Mouse (Mus musculus) heart, adult 2 months (tissue): Measurements from ENCODE around the gene Irx2. TPM values are rescaled to one million over a fixed set of nuclear protein-coding genes. Genes with fewer than 3 reads are reported as not detected.

Experiments
- DNase-seq, 2 experiments: peaks; one replicate each; pipeline ENCODE4 v3.0.0; 2021
- H3K27ac ChIP-seq: fragments of 200-600 bp; 2 replicates; pipeline ENCODE4 v1.8.1; 2022
- H3K27me3 ChIP-seq: fragments of 200-500 bp; 2 replicates; pipeline ENCODE4 v1.6.1; 2012; ENCODE audit warnings: mild to moderate bottlenecking, low read length, inconsistent platforms, mixed read lengths; ENCODE audit not compliant: control insufficient read depth, insufficient read depth
- H3K36me3 ChIP-seq: fragments of 200-500 bp; 2 replicates; pipeline ENCODE4 v1.6.1; 2012; ENCODE audit warnings: low read length, inconsistent platforms; ENCODE audit not compliant: control insufficient read depth, insufficient read depth
- H3K4me1 ChIP-seq: fragments of 200-500 bp; 2 replicates; pipeline ENCODE4 v1.6.1; 2011; ENCODE audit warnings: low read length; ENCODE audit not compliant: control insufficient read depth, insufficient read depth
- H3K4me3 ChIP-seq: fragments of 200-600 bp; 2 replicates; pipeline ENCODE4 v1.8.1; 2022
- H3K79me2 ChIP-seq: fragments of 200-500 bp; replicated peaks from 2 replicates; pipeline ENCODE4 v1.6.1; 2012; ENCODE audit warnings: mild to moderate bottlenecking, inconsistent platforms, low read length, moderate library complexity, mixed read lengths; ENCODE audit not compliant: control insufficient read depth, insufficient read depth
- H3K9ac ChIP-seq: fragments of 200-500 bp; 2 replicates; pipeline ENCODE4 v1.6.1; 2012; ENCODE audit warnings: low read depth, mild to moderate bottlenecking, control low read depth, inconsistent platforms, low read length, mixed read lengths
- CTCF ChIP-seq: fragments of 200-600 bp; IDR thresholded peaks from 2 replicates; pipeline ENCODE4 v1.8.1; 2022; ENCODE audit warnings: antibody characterized with exemption, mild to moderate bottlenecking, moderate library complexity
- EP300 ChIP-seq: fragments of 200-500 bp; IDR thresholded peaks from 2 replicates; pipeline ENCODE4 v1.6.1; 2011; ENCODE audit warnings: low read depth, low read length, control low read depth; ENCODE audit not compliant: insufficient read depth
- POLR2A ChIP-seq: fragments of 200-500 bp; IDR thresholded peaks from 2 replicates; pipeline ENCODE4 v1.6.1; 2011; ENCODE audit warnings: mild to moderate bottlenecking, low read depth, low read length, control low read depth; ENCODE audit not compliant: insufficient read depth
- WGBS: fragments of 180-500 bp; shearing (Covaris S2); methylation state at CpG from one replicate; pipeline ENCODE4 v1.1.7; 2018; 5-methylcytosine and 5-hydroxymethylcytosine counted together
- intact Hi-C: fragments of 180-260 bp; cut with DNase I; formaldehyde crosslinking; loops from one replicate; pipeline ENCODE4 v1.15.1; 2025
- polyA plus RNA-seq: library from polyadenylated mRNA; depleted of rRNA; stranded (reverse); fragments of >200 nt; gene quantifications from 2 replicates; pipeline ENCODE4 v1.2.3, GENCODE M21; 2012
- total RNA-seq, 2 experiments: library from RNA; stranded (reverse); gene quantifications; 2 replicates each; pipeline ENCODE4 v1.2.3; 2021

Gene Irx2
- total and polyA plus RNA-seq, 3 experiments, result 3.8 to 4.8 (median 4.5) TPM

GRCm38 (mm10) chr13:72608706-72609105 lies 19.9 kb upstream of the Irx2 start:
- TF ChIP-seq CTCF (0 out of 2 replicates have a peak, but pooled peaks have one; percentile 6), EP300 (no peak), POLR2A (no peak)
- no peak overlapping the region for H3K27ac ChIP-seq
- no peak overlapping the region for H3K9ac ChIP-seq
- H3K4me3 ChIP-seq, result no peak overlapping the region
- WGBS, result 64% methylated on average over 16 of the region's 16 CpGs
- no peaks in the 10 kb centered on the region for H3K4me1 ChIP-seq
- no peaks in the 10 kb centered on the region for H3K27me3 ChIP-seq
- intact Hi-C loops, result no loop called here
- DNase-seq, result no peak
- H3K36me3 ChIP-seq, result no peaks in the 10 kb centered on the region
- H3K79me2 ChIP-seq, result no peaks in the 10 kb centered on the region

GRCm38 (mm10) chr13:72610277-72610676 lies 18.3 kb upstream of the Irx2 start:
- Histone ChIP-seq H3K27me3 (no peaks in the 10 kb centered on the region), H3K27ac (no peak overlapping the region), H3K4me3 (no peak overlapping the region), H3K36me3 (no peaks in the 10 kb centered on the region), H3K4me1 (no peaks in the 10 kb centered on the region), H3K9ac (no peak overlapping the region), H3K79me2 (no peaks in the 10 kb centered on the region)
- WGBS, result 92% methylated on average over 2 of the region's 2 CpGs
- intact Hi-C loops, result no loop called here
- TF ChIP-seq EP300 (no peak), POLR2A (no peak), CTCF (no peak)
- no peak for DNase-seq

DNA sequence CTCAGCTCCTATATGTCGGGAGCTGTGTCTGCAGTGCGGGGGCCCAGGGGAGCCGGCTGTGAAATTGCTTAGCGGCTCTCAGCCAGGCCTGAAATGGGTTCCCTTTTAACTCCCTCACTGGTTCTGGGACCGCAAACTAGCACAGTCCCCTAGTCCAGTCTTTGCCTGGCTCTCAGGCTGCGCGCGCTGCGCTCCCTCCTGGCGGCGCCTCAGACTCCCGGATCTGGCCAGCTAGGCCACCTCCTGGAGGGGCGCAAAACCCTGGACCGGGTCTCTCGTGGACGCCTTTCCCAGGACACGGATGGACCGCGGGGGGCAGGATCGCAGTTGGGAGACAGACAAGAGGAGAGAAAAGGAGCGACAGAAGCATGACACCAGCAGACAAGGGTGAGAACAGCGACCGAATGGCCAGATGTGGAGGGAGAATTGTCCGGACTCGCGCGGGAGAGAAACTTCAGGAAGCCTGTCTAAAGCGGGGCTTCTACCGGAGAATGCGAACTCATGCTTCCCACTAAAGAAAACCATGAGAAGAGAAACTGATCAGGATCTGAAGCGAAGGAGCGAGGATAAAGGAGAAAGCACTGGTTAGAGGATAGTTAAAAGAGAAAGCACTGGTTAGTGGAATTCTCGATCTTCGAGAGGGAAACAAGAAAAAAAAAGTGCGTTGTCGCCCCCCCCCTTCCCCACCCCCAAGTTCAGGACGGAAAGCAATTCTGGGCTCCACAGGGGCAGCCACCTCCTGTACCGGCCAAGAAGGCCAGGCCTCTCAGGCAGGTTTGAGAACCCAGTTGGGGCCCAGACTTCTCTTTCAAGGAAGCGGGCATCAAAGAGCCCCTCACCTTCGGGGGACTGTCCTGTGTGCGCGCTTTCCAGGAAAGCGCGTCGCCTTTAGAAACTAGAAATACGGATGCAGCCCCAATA lies 4.4 kb upstream of the Irx2 start:
- no peak overlapping the region for H3K27ac ChIP-seq
- peak overlapping the region; percentile 36 for H3K4me3 ChIP-seq
- TF ChIP-seq CTCF (peak; percentile 35), POLR2A (no peak)
- H3K4me1 ChIP-seq, result no peaks in the 10 kb centered on the region
- no peaks in the 10 kb centered on the region for H3K36me3 ChIP-seq
- H3K9ac ChIP-seq, result no peak overlapping the region
- DNase-seq, result peak in 1 of 2 experiments; percentile 40
- peaks cover 21% of the 10 kb centered on the region for H3K27me3 ChIP-seq
- intact Hi-C loops, result no loop called here
- H3K79me2 ChIP-seq, result no peaks in the 10 kb centered on the region
- WGBS, result 2% methylated on average over 46 of the region's 46 CpGs

GRCm38 (mm10) chr13:72624847-72625170 lies 3.8 kb upstream of the Irx2 start:
- intact Hi-C loops, result no loop called here
- Histone ChIP-seq H3K4me3 (peak overlapping the region; percentile 36), H3K4me1 (no peaks in the 10 kb centered on the region), H3K9ac (no peak overlapping the region), H3K27ac (no peak overlapping the region), H3K27me3 (peaks cover 23% of the 10 kb centered on the region), H3K36me3 (no peaks in the 10 kb centered on the region), H3K79me2 (no peaks in the 10 kb centered on the region)
- no peak for TF ChIP-seq POLR2A
- no peak for TF ChIP-seq CTCF
- 11% methylated on average over 6 of the region's 6 CpGs for WGBS
- DNase-seq, result no peak

DNA sequence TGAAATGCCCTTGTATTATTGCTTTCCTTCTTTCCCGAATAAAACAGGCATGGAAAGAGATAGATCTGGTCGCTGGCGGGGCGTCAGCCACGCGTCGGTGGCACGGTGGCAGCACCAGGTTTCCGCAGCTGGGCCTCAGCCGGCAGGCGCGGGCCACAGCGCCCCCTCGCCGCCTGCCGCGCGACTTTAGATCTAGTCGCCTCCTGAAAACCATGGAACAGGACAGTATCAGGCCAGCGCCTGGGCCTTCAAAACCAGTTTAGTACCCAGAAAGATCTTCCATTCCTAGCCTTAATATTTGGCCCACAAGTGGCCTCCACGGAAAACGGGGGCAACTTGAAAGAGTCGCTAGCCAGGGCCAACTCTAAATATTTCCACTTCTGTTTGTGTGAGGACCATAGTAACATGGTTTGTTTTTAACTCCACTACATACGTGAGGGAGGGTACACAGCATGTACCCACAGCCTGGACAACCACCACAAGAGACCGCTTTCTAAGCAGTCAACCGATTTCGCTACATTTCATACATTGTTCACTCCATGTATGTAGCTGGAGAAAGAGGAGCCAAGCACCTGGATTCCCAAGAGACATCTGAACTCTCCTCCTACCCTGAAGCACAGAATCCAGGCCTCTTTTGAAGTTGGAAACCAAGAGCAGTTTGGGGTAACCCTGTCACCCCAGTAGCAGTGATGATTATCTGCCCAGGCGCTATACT lies 3.2 kb upstream of the Irx2 start:
- intact Hi-C loops, result no loop called here
- TF ChIP-seq CTCF (peak; percentile 27), EP300 (no peak), POLR2A (no peak)
- Histone ChIP-seq H3K4me3 (peak overlapping the region; percentile 36), H3K27ac (no peak overlapping the region), H3K4me1 (no peaks in the 10 kb centered on the region), H3K79me2 (no peaks in the 10 kb centered on the region), H3K27me3 (peaks cover 25% of the 10 kb centered on the region), H3K36me3 (no peaks in the 10 kb centered on the region), H3K9ac (no peak overlapping the region)
- WGBS, result 22% methylated on average over 28 of the region's 28 CpGs
- peak in 1 of 2 experiments; percentile 28 for DNase-seq
